Mouse (Mus musculus): ENCODE data around the gene Gm45717. TPM values are rescaled to one million over a fixed set of nuclear protein-coding genes. Genes with fewer than 3 reads are reported as not detected.

Gene Gm45717
- not detected for polyA plus RNA-seq (2017; shearing (Covaris generic))

GRCm38 (mm10) chr7:140955758-140956555 is at the start of gene Gm45717, which contains the start of gene Ifitm2:
TSS of gene Gm45717 (minus strand) at chr7:140955937.
TSS of gene Ifitm2 (minus strand) at chr7:140955987.

GRCm38 (mm10) chr7:140966921-140967320 is 11.2 kb upstream of the Gm45717 start, which contains the start of gene Ifitm1:
TSS of gene Ifitm1 (plus strand) at chr7:140967221.

GRCm38 (mm10) chr7:140949824-140950530 is 5.8 kb downstream of the Gm45717 start, which contains the start of gene Ifitm5:
TSS of gene Ifitm5 (minus strand) at chr7:140950291.

GRCm38 (mm10) chr7:140941222-140942051 is 14.3 kb downstream of the Gm45717 start, which contains the start of gene Pgghg:
TSS of gene Pgghg (plus strand) at chr7:140941391.

GRCm38 (mm10) chr7:140920418-140921029 is 35.2 kb downstream of the Gm45717 start, which contains the start of gene Nlrp6:
TSS of gene Nlrp6 (plus strand) at chr7:140920902.

GRCm38 (mm10) chr7:140900220-140900619 is 55.5 kb downstream of the Gm45717 start, which contains the start of gene Cox8b:
TSS of gene Cox8b (minus strand) at chr7:140900446.

Other genes starting within 250 kb of the Gm45717 start
- gene Cyp2e1, start 192.2 kb downstream of the Gm45717 start, polyA plus RNA-seq (2017; shearing (Covaris generic)), result not detected
- not detected for gene Syce1, start 168.1 kb downstream of the Gm45717 start, polyA plus RNA-seq (2017; shearing (Covaris generic))
- gene Zfp941, start 133.8 kb downstream of the Gm45717 start, polyA plus RNA-seq (2017; shearing (Covaris generic)), result 0.18 TPM
- not detected for gene Urah, start 120.9 kb downstream of the Gm45717 start, polyA plus RNA-seq (2017; shearing (Covaris generic))
- gene Scgb1c1, start 110.4 kb downstream of the Gm45717 start, polyA plus RNA-seq (2017; shearing (Covaris generic)), result not detected
- 0.30 TPM for gene Odf3, start 108.1 kb downstream of the Gm45717 start, polyA plus RNA-seq (2017; shearing (Covaris generic))
- gene Gm45785, start 99.6 kb downstream of the Gm45717 start, polyA plus RNA-seq (2017; shearing (Covaris generic)), result 1.3 TPM
- gene Ric8a, start 99.0 kb downstream of the Gm45717 start, polyA plus RNA-seq (2017; shearing (Covaris generic)), result 107 TPM
- 51.2 TPM for gene Bet1l, start 98.4 kb downstream of the Gm45717 start, polyA plus RNA-seq (2017; shearing (Covaris generic))
- 145 TPM for gene Psmd13, start 74.0 kb downstream of the Gm45717 start, polyA plus RNA-seq (2017; shearing (Covaris generic))
- 2.6 TPM for gene Sirt3, start 73.6 kb downstream of the Gm45717 start, polyA plus RNA-seq (2017; shearing (Covaris generic))
- gene Cox8b, start 55.5 kb downstream of the Gm45717 start, polyA plus RNA-seq (2017; shearing (Covaris generic)), result not detected
- gene Nlrp6, start 35.0 kb downstream of the Gm45717 start, polyA plus RNA-seq (2017; shearing (Covaris generic)), result 0.11 TPM
- gene Pgghg, start 14.5 kb downstream of the Gm45717 start, polyA plus RNA-seq (2017; shearing (Covaris generic)), result 9.2 TPM
- not detected for gene Ifitm5, start 5.6 kb downstream of the Gm45717 start, polyA plus RNA-seq (2017; shearing (Covaris generic))
- gene Ifitm2, start 50 bp upstream of the Gm45717 start, polyA plus RNA-seq (2017; shearing (Covaris generic)), result 19.8 TPM
- 8.4 TPM for gene Ifitm1, start 11.3 kb upstream of the Gm45717 start, polyA plus RNA-seq (2017; shearing (Covaris generic))
- gene Ifitm3, start 54.8 kb upstream of the Gm45717 start, polyA plus RNA-seq (2017; shearing (Covaris generic)), result 9.4 TPM
- not detected for gene Ifitm6, start 62.0 kb upstream of the Gm45717 start, polyA plus RNA-seq (2017; shearing (Covaris generic))
- gene Gm17387, start 73.2 kb upstream of the Gm45717 start, polyA plus RNA-seq (2017; shearing (Covaris generic)), result not detected
- 19.2 TPM for gene B4galnt4, start 105.2 kb upstream of the Gm45717 start, polyA plus RNA-seq (2017; shearing (Covaris generic))
- gene Pkp3, start 122.3 kb upstream of the Gm45717 start, polyA plus RNA-seq (2017; shearing (Covaris generic)), result 186 TPM
- gene Sigirr, start 144.6 kb upstream of the Gm45717 start, polyA plus RNA-seq (2017; shearing (Covaris generic)), result 69.4 TPM
- gene Ano9, start 161.9 kb upstream of the Gm45717 start, polyA plus RNA-seq (2017; shearing (Covaris generic)), result not detected
- gene Ptdss2, start 166.4 kb upstream of the Gm45717 start, polyA plus RNA-seq (2017; shearing (Covaris generic)), result 4.1 TPM
- 81.9 TPM for gene Rnh1, start 216.9 kb upstream of the Gm45717 start, polyA plus RNA-seq (2017; shearing (Covaris generic))
- gene Hras, start 238.1 kb upstream of the Gm45717 start, polyA plus RNA-seq (2017; shearing (Covaris generic)), result 25.0 TPM
- gene Lrrc56, start 238.2 kb upstream of the Gm45717 start, polyA plus RNA-seq (2017; shearing (Covaris generic)), result 2.7 TPM

Measured in effector memory CD4-positive, alpha-beta T cell, adult 7 months (primary cell).